Mouse (Mus musculus): ENCODE data around the gene Dach1. TPM values are rescaled to one million over a fixed set of nuclear protein-coding genes. Genes with fewer than 3 reads are reported as not detected.

Gene Dach1
- polyA plus RNA-seq, 1 experiment = 3.0 TPM

- Histone ChIP-seq H3K4me3 (ENCODE audit: insufficient read depth, low read length) (no peak overlapping the region; the same call in 1 of the 2 replicates), H3K27ac (ENCODE audit: insufficient read depth, low read length) (no peak overlapping the region)
Observed at GRCm38 (mm10) chr14:98166318-98166976, 3.1 kb downstream of the Dach1 start.

GRCm38 (mm10) chr14:98156753-98157152 lies 12.8 kb downstream of the Dach1 start:
- Histone ChIP-seq H3K27ac (ENCODE audit: insufficient read depth, low read length) (no peak overlapping the region), H3K4me1 (ENCODE audit: control insufficient read depth, insufficient read depth, low read length) (no peaks in the 10 kb centered on the region), H3K4me3 (ENCODE audit: insufficient read depth, low read length) (no peak overlapping the region)
- no peak for TF ChIP-seq POLR2A (IDR thresholded peaks at IDR 0.05; ENCODE audit: extremely low read depth, insufficient read depth, low read length)
- no peak for TF ChIP-seq CTCF (IDR thresholded peaks at IDR 0.05; ENCODE audit: extremely low read depth, insufficient read depth, low read length)

More at GRCm38 (mm10) chr14:98166318-98166976, 3.1 kb downstream of the Dach1 start:
- H3K4me1 ChIP-seq (ENCODE audit: control insufficient read depth, insufficient read depth, low read length) = no peaks in the 10 kb centered on the region
- TF ChIP-seq CTCF (IDR thresholded peaks at IDR 0.05; ENCODE audit: extremely low read depth, insufficient read depth, low read length) = no peak

GRCm38 (mm10) chr14:98155725-98156392 lies 13.7 kb downstream of the Dach1 start:
- Histone ChIP-seq H3K4me1 (ENCODE audit: control insufficient read depth, insufficient read depth, low read length) (no peaks in the 10 kb centered on the region), H3K27ac (ENCODE audit: insufficient read depth, low read length) (no peak overlapping the region), H3K4me3 (ENCODE audit: insufficient read depth, low read length) (no peak overlapping the region)
- TF ChIP-seq POLR2A (IDR thresholded peaks at IDR 0.05; ENCODE audit: extremely low read depth, insufficient read depth, low read length) = no peak
- TF ChIP-seq CTCF (IDR thresholded peaks at IDR 0.05; ENCODE audit: extremely low read depth, insufficient read depth, low read length) = no peak

- no peak for TF ChIP-seq POLR2A (IDR thresholded peaks at IDR 0.05; ENCODE audit: extremely low read depth, insufficient read depth, low read length)
- no peak for TF ChIP-seq CTCF (IDR thresholded peaks at IDR 0.05; ENCODE audit: extremely low read depth, insufficient read depth, low read length)
- no peak overlapping the region for H3K27ac ChIP-seq (ENCODE audit: insufficient read depth, low read length)
- no peaks in the 10 kb centered on the region for H3K4me1 ChIP-seq (ENCODE audit: control insufficient read depth, insufficient read depth, low read length)
- no peak overlapping the region for H3K4me3 ChIP-seq (ENCODE audit: insufficient read depth, low read length)
Observed at GRCm38 (mm10) chr14:98154832-98155422, 14.6 kb downstream of the Dach1 start.

GRCm38 (mm10) chr14:98141758-98142157 lies 27.8 kb downstream of the Dach1 start:
- TF ChIP-seq POLR2A (IDR thresholded peaks at IDR 0.05; ENCODE audit: extremely low read depth, insufficient read depth, low read length) (no peak), CTCF (IDR thresholded peaks at IDR 0.05; ENCODE audit: extremely low read depth, insufficient read depth, low read length) (no peak)
- Histone ChIP-seq H3K4me1 (ENCODE audit: control insufficient read depth, insufficient read depth, low read length) (no peaks in the 10 kb centered on the region), H3K27ac (ENCODE audit: insufficient read depth, low read length) (no peak overlapping the region), H3K4me3 (ENCODE audit: insufficient read depth, low read length) (no peak overlapping the region)

- Histone ChIP-seq H3K4me3 (ENCODE audit: insufficient read depth, low read length) (no peak overlapping the region), H3K27ac (ENCODE audit: insufficient read depth, low read length) (no peak overlapping the region), H3K4me1 (ENCODE audit: control insufficient read depth, insufficient read depth, low read length) (no peaks in the 10 kb centered on the region)
- TF ChIP-seq CTCF (IDR thresholded peaks at IDR 0.05; ENCODE audit: extremely low read depth, insufficient read depth, low read length) (no peak), POLR2A (IDR thresholded peaks at IDR 0.05; ENCODE audit: extremely low read depth, insufficient read depth, low read length) (no peak)
Observed at GRCm38 (mm10) chr14:98138873-98139665, 30.5 kb downstream of the Dach1 start.

- Histone ChIP-seq H3K4me3 (ENCODE audit: insufficient read depth, low read length) (no peak overlapping the region), H3K27ac (ENCODE audit: insufficient read depth, low read length) (no peak overlapping the region), H3K4me1 (ENCODE audit: control insufficient read depth, insufficient read depth, low read length) (no peaks in the 10 kb centered on the region)
- TF ChIP-seq POLR2A (IDR thresholded peaks at IDR 0.05; ENCODE audit: extremely low read depth, insufficient read depth, low read length) = no peak
- no peak for TF ChIP-seq CTCF (IDR thresholded peaks at IDR 0.05; ENCODE audit: extremely low read depth, insufficient read depth, low read length)
Observed at GRCm38 (mm10) chr14:98134546-98134945, 35.0 kb downstream of the Dach1 start.

GRCm38 (mm10) chr14:98123032-98123431 lies 46.5 kb downstream of the Dach1 start:
- H3K4me1 ChIP-seq (ENCODE audit: control insufficient read depth, insufficient read depth, low read length) = no peaks in the 10 kb centered on the region
- TF ChIP-seq CTCF (IDR thresholded peaks at IDR 0.05; ENCODE audit: extremely low read depth, insufficient read depth, low read length) = no peak
- TF ChIP-seq POLR2A (IDR thresholded peaks at IDR 0.05; ENCODE audit: extremely low read depth, insufficient read depth, low read length) = no peak
- H3K27ac ChIP-seq (ENCODE audit: insufficient read depth, low read length) = no peak overlapping the region
- H3K4me3 ChIP-seq (ENCODE audit: insufficient read depth, low read length) = no peak overlapping the region

GRCm38 (mm10) chr14:98116627-98117026 lies 52.9 kb downstream of the Dach1 start:
- TF ChIP-seq POLR2A (IDR thresholded peaks at IDR 0.05; ENCODE audit: extremely low read depth, insufficient read depth, low read length) = no peak
- no peak for TF ChIP-seq CTCF (IDR thresholded peaks at IDR 0.05; ENCODE audit: extremely low read depth, insufficient read depth, low read length)
- no peak overlapping the region for H3K4me3 ChIP-seq (ENCODE audit: insufficient read depth, low read length)
- no peak overlapping the region for H3K27ac ChIP-seq (ENCODE audit: insufficient read depth, low read length)
- no peaks in the 10 kb centered on the region for H3K4me1 ChIP-seq (ENCODE audit: control insufficient read depth, insufficient read depth, low read length)
